Mouse (Mus musculus): ENCODE measurements at regions not wholly inside any gene's neighbourhood (a gene's known extent, or its start where the extent isn't known, plus 50 kb on each side); places are given as distances from the start of the nearest gene placed in this dataset.

DNA sequence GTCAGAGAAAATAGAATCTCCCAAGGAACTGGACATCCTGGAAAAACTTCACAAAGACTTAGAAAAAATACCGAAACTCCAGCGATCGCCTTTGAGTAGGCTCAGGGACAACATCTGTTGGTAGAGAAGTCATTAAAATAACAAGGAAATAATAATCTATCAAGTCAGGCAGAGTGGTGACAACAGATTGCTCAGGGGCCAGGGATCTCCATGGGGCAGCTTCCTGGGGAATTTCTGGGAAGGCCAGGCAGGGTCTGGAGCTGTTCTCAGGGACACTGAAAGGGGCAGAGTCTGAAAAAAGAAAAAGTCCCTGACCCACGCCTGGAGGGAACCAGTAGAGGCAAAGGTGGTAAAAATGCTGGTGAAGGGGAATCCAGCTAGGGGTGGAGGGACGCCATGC is 162.3 kb downstream of the Efnb2 start:
- TF ChIP-seq ZNF384 (IDR thresholded peaks at IDR 0.05; ENCODE audit: low read depth, low read length) (no peak), CHD2 (IDR thresholded peaks at IDR 0.05; ENCODE audit: low read depth, low read length) (no peak), MAFK (IDR thresholded peaks at IDR 0.05; ENCODE audit: insufficient read depth, low read depth, low read length) (no peak), ZC3H11A (IDR thresholded peaks at IDR 0.05; ENCODE audit: borderline replicate concordance, low read depth, low read length) (no peak)

Measured in ES-E14 (cell line).